Mouse (Mus musculus) gastrocnemius, adult 18-20 months (tissue): ENCODE results near the gene Olfr1368. TPM values are rescaled to one million over a fixed set of nuclear protein-coding genes. Genes with fewer than 3 reads are reported as not detected.

Experiments used
- DNase-seq: peaks from one replicate; pipeline ENCODE4 v3.0.0; 2021; ENCODE audit warnings: low spot score
- long read RNA-seq, 2 experiments: library from polyadenylated mRNA; stranded (forward); transcript quantifications; one replicate each; pipeline ENCODE4 v2.0.0; 2021
- total RNA-seq, 2 experiments: library from RNA; stranded (reverse); gene quantifications; 2 replicates each; pipeline ENCODE4 v1.2.3; 2021

Gene Olfr1368
- not detected for total RNA-seq
- long read RNA-seq, experiment 1: 0 reads
- long read RNA-seq, experiment 2: 0 reads

DNA sequence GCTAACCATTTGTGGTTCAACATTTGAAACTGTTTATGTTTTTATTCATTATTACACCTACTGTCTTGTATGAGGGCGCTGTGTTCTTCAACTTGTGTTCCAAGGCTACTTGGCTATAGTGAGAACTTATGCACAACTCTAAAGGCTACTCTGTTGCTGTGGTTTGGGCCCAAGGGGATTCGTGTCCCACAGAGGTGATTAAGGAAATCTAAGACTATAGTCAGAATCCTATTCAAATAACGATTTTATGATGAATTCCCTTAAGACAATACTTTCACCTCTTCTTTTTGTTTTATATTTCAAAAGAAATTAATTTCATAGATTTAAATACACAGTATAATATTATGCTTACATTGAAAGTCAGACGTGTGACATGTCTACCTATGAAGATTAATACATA, at the start of gene Olfr1368:
Olfr1368 (minus strand) TSS at position 101 of the 400 bp plus-strand sequence.
- DNase-seq: no peak

DNA sequence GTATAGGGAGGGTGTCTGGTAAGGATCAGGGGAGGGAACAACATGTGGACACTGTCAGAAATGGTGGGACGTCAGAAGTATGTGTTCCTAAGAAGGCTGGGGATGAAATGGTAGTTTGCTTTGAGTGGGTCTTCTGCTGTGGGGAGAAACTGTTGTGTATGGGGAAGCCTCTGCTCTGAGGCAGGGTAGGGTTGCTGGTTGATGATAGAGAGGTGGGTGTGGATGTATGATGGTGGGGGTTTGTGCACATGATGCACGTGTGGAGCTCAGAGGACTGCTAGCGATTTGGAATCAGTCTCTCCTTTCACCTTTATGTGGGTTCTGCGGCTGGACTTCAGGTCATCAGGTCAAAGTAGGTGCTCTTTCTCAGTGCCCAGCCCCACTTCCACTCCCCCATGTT, 39.9 kb upstream of the Olfr1368 start:
- no peak for DNase-seq

DNA sequence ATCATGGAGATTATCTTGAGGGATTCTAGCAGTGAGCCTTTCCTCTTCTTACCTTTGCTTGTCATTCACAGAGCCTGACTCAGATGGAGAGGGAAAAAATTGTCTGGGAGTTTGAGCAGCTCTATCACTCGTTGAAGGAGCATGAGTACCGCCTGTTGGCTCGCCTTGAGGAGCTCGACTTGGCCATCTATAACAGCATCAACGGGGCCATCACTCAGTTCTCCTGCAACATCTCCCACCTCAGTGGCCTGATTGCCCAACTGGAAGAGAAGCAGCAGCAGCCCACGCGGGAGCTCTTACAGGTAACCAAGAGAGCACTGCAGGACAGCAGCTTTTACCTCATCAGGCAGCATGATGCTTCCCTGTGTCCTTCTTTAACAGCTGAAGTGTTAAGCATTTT, 38.0 kb upstream of the Olfr1368 start:
- no peak for DNase-seq

DNA sequence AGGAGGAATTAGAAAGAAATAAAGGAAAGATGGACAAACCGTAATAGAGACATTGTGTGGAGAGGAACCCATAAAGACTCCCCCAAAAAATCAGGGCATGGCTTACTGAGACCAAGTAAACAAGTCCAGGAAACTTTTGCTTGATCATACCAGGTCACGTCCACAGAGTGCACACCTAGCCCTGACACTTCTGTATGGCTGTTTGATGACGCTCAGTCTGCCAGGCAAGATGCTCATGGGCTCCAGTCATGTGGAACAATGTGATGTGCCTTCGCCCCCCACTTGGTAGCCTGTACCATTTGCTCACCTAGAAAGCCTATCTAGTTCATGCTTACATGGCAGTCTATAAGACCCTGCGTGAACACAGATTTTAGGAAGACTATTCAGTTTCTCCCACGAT, 37.4 kb upstream of the Olfr1368 start:
- DNase-seq: no peak

DNA sequence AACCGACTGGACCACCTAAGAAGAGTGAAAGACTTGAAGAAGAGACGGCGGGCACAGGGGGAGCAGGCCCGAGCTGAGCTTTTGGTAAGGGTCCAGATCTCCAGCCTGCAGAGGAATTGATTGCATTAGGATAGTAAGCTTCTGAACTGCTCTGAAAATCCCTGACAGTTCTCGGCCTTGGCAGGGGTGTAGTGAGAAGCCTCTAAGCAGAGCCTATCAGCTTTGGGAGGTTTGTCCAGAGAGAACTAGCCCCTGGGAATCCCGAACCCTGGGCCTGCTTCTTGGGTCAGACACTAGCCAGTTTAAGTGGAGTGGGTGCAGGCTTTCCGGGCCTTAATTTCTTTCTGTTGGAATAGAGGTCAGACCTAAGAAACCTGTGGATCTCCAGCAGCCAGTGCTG, 36.3 kb upstream of the Olfr1368 start:
- DNase-seq: no peak

DNA sequence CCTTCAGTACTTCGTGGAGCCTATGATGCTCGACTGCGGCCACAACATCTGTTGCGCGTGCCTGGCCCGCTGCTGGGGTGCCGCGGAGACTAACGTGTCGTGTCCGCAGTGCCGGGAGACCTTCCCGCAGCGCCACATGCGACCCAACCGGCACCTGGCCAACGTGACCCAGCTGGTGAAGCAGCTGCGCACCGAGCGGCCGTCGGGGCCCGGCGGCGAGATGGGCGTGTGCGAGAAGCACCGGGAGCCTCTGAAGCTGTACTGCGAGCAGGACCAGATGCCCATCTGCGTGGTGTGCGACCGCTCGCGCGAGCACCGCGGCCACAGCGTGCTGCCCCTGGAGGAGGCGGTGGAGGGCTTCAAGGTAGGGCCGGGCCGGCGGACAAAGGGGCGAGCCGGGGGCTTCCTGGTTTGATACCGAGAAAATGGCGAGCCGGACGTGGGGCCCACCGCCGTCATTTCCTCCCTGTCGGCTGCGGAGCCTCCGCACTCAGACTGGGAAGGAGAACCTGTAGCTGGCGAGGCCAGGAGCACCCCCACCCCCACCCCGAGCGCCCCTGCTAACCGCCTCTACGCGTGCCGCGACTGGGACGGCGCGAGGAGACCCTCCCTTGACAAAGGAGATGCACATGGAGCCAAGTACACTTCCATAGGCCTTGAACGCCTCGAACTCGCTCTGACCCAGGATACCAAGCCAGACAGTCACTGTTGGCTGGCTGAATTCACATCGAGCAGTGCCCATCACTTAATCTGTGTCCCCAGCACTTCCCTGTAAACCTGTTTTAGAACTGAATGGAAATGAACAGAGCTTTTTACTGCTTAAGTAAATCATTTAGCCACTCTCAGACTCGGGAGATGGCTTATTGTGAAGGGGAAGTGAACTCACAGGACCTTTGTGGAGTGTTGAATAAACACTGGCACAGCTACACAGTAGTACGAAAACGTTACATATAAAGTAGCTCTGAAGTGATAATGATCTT, 35.2 kb upstream of the Olfr1368 start:
- DNase-seq: peak; percentile 48

DNA sequence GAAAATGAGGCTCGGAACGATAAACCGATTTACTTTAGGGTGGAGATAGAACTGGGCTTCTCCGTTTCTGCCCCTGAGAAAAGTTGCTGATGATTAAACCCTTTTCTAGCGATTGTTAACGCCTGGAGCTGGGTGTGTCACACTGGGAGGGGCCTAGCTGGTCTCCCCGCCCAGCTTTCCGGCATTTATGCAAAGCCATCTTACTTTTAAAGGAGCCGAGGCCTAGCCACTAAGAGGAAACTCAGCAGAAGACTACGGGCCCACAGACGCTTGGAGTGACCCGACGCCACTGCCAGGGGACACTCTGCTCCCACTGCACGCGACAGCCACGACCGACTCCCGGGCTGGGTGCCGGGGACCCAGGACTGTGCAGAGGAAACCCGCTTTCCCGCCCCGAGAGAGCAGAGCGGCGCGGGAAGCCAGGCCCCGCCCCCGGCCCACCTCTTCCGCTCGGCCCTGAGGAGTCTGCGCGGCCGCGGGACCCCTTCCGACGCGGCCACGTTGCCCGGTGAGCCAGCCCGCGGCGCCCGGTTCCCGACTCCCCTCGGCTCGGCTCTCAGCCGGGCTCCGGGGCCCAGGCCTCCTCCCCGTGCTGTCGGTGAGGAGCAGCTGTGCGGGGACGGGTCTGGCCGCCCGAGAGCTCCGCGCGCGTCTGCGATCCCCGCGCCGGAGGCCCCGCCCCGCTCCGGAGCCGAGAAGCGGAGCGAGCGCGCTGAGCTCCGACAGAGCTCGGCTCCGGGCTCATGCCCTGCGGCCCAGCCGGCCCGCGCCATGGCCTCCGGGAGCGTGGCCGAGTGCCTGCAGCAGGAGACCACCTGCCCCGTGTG, 34.3 kb upstream of the Olfr1368 start:
- DNase-seq: peak; percentile 90

DNA sequence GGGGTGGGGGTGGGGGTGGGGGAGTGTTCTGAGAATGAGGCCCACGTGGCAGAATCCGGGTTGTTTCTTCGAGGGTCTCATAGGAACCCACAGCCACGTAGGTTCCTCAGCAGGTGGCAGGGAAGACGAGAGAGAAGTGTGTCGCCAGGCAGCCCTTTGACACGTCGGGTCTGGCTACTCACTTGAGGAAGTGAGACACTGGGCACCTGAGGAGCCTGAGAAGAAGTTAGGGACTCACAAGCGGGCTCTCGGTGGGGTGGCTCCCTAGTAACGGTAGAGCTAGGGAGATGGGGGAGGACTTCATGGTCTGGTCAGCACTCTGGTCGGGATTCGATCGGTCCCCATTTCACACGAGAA, 33.7 kb upstream of the Olfr1368 start, which contains the start of gene Trim27:
Trim27 (plus strand) TSS at position 79 of the 357 bp plus-strand sequence.
- no peak for DNase-seq

DNA sequence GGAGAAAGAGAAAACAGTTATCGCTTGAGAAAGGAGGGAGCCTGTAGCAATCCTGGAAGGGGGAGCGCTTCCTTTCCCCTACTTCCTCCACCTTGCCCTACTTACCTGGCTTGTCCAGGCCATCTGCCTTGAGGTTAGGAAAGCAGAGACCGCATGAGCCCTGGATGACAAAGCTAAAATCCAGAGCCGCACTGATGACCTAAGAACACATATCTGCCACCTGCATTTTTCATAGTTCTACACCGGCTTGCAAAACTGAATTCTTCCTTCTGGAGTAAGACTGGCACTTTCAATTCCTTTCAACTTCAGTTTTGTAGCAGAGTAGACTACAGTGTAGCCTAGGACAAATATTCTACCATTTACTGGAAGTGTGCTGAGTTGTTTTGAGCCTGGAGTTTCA, 32.7 kb upstream of the Olfr1368 start:
- DNase-seq: no peak

DNA sequence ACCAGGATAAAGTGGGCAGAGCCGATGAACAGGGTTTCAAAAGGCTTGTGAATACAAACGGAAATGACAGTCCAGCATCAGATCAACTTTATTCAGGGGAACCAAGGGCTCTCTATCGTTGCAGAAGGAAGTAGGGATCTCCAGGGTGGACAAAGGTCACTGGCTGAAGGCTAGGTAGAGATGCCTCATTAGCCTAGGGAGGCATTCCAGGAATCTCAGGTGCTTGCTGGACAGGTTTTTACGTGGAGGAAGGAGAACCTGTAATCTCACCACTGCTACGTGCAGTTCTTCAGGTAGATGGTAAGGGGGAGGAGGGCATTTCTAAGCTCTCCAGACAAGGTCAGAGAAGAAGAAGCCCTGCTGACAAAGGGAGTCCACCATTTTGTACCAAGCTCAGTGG, 32.0 kb upstream of the Olfr1368 start:
- no peak for DNase-seq

DNA sequence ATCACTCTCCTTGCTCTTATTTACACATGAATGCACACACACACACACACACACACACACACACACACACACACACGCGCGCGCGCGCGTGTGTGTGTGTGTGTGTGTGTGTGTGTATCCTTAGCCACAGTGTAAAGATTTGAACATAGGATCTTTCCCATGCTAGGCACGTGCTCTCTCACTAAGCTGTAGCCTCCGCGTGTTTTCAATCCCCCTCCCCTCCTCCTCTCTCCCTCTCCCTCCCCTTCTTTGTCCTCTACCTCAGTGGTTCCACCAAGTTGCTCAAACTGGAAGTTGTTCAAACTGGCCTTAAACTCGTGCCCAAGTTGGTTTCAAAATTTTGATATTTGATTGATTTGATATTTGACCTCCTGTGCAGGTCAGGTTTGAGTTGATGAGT, 31.1 kb upstream of the Olfr1368 start:
- no peak for DNase-seq

DNA sequence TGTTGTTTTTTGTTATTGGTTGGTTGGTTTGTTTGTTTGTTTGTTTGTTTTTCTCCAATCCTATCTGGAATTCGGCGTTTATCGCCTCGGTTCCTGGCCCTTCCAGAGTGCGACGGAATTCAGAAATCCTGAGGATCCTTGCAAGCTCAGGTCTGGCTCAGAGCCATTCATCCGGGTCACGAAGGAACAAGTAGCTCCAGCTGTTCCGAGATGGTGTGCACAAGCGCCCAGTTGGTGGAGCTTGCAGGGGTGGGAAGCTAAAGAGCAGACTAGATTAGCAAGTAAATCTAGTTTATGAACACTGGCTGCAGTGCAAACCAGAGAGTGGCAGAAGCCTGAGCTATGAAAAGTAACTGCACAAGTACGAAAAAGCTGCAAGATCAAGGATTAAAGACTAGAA, 27.4 kb upstream of the Olfr1368 start:
- peak; percentile 89 for DNase-seq

DNA sequence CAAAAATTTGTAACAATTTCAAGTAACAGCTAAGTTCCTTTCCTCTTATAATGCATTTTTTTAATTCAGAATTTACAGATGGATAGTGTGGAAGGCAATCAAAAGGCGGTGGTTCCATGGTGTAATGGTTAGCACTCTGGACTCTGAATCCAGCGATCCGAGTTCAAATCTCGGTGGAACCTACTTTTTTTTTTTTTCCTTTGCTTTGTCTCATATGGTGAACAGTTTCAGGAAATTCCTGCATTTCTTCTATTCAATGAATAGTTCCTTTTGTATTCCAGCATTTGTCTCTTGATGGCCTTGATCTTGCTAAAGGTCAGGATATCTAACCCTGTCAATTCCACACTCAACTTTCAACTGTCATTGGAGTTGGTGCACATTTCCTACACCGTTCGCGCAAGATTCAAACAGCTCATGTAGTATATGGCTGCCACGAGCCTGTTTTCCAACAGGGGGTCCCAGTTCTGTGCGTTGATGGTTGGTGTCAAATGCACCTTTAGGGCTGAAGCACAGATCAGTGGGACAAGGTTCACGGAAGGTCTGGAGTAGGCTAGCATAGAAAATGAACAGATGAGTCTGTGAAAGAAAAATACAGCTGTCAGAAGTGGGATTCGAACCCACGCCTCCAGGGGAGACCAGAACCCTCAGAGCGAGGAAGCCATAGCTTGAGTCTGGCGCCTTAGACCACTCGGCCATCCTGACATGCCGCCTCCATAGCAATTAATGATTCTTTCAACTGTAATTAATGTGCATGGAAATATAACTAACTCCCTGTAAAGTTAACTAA, 26.8 kb upstream of the Olfr1368 start:
- peak; percentile 75 for DNase-seq

DNA sequence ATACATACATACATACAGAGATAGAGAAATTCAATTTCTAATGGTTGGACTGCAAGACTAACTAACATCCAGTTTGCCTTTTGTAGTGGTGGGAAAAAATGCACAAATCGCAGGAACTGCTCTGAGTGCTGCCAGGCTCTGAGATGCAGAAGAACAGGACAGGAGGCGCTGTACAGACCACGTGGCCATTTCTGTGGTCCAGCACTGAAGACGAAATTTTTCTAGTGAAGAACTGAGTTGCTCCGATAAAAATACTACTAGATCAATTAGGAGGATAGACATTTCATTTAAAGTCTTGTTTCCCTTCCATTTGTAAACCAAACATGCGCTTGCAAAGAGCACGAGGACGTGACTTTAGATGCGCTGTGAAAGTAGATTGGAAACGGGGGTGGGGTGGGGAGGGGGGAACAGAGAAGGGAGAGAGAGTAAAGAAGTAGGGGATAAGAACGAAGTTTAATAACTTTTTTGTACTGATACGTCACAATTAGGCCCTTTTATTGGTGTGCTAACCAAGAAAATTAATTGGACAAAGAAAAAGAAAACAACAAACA, 26.0 kb upstream of the Olfr1368 start:
- no peak for DNase-seq

DNA sequence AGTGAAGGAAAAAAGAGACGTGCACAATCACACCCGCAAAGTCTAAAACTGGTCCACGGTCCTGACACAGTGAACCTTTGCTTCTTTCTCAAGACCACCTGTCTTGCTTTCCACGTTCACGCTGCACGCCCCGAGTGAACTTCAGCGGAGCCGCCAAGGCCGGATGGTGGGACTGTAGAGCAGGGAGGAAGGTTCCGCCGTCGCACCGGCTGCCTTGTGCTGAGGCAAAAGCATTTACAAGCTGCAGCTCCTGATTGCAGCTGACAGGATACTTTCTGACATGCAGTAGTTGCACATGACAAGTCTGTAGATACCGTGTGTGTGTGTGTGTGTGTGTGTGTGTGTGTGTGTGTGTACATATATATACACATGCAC, 25.5 kb upstream of the Olfr1368 start:
- no peak for DNase-seq

DNA sequence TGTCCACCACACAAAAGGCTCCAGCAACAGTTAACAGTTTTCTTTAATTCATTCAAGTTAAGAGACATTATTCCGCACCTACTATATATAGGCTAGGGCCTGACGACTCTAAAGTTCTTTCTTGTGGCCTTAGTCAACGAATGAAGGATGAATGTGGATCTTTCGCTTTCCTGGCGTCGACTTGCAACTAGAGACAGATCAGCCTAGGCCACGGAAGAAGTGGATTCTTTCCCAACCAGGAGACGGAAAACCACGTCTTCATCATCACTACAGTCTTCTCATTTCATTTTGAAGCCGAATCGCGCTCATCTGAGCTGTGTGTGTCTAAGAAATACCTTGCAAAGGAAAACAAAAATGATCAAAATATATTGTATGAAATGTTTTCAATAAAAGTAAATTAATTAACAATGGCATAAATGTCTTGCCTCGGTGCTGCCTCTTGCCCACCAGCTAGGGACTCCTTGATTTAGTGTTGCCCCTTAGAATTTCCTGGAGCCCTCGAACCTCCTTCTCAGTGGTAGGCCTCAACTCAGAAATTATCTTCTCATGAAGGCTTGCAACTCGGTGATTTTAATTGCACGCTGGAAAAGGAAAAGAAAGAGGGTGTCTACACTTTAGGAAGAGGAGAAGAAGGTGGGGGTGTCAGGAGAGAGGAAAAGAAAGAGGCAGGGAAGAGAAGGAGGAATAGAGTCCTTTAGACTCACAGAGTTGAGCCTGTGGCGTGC, 24.9 kb upstream of the Olfr1368 start:
- DNase-seq: no peak

DNA sequence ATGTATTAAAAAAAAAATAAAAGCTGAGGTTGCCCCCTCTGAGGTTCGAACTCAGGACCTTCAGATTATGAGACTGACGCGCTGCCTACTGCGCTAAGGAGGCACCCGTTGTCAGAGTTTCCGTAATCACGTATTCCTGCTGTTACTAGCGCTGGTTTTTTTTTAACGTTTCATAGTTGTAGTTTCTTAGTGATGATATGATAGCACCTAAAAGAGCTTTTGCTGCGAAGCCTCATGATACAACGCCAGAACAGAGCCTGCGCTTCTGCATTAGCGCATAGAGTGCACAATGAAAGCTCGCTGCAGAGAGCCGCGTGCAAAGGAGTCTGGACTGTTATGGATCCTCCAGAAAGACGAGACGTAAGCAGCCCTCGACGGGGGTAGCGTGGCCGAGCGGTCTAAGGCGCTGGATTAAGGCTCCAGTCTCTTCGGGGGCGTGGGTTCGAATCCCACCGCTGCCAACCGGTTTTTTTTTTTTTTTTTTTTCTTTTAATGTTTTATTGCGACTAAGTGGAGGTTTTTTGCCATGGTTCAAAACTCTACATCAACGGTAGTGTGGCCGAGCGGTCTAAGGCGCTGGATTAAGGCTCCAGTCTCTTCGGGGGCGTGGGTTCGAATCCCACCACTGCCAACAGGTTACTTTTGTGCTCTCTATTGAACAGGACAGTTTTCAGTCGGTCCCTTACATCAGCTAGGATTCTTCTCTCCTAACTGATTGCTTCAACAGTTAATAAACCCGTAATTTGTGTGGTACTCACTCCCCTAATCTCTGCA, 24.2 kb upstream of the Olfr1368 start:
- peak; percentile 72 for DNase-seq

DNA sequence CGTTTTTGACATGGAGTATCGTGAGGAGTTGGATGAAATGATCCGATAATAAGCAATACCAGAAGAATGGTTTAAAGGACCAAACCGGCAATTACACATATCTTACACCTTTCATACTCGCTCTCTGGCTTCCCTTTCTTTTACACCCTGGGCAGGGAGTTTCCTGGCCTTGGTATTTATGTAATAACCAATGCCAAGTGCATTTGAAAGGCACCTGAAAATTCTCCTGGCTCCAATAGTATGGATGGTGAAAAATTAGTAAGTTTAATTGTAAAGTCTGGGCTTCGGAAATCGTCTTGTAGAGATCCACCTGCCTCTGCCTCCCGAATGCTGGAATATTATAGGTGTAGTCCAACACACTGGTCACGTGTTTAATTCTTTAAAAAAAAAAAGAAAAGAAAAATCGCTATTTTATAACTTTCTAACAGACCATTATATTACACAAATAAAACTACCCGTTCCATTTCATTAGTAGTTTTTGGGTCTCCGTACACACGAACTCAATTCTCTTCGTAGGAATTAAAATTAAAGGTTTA, 23.5 kb upstream of the Olfr1368 start:
- no peak for DNase-seq

DNA sequence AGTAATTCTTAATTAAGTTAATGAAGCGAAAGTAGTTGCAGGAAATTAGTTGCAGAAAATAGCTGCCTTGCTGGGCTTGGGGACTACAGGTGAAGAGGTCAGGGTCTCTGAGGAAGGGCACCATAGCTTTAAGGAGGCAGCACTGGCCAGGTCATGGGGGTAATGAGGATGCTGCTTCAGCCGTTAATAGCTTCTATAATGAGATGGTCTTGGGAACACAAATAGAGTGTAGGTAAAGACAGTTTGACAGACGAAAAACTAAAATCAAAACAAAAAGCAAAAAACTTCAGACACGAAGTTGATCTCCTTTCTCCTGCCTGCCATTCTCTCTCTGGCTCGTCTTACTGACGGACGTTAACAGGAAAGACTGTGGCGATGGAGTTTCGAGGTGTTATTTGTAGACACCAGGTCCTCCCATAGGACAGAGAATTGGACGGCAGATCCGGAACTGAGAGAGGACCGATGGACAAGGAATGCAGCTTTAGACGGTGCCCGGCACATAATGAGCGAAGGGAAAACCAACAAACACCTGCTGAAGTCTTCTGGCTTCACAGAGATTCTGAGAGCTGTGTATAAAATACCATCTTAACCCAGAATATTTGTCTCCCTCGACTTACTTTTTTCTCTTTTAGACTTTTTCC, 22.8 kb upstream of the Olfr1368 start:
- DNase-seq: no peak
